Mouse (Mus musculus): ENCODE measurements around the gene Jph2.
A peak's percentile ranks its signal among the peaks of the same experiment; 100 is the strongest.

Jph2 gene

DNA sequence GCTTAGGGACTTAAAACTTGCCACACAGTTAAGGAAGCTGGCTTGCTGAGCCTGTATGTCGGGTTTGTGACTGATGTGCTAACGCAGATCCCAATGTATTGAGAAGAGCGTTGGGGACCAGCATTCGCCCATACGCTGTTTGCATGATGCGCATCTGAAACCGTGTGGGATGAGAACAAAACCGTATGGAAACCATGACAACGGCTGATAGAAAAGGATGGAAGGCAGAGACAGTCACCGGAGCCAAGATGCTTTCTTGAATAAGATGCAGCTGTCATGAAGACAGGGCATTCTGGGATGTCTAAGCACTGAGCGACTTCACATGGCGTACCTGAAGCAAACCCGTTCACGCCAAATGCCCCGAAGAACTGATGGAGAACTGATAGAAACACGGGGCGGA, 88.4 kb downstream of the Jph2 start:
- DNase-seq (ENCODE audit: low spot score) = no peak

DNA sequence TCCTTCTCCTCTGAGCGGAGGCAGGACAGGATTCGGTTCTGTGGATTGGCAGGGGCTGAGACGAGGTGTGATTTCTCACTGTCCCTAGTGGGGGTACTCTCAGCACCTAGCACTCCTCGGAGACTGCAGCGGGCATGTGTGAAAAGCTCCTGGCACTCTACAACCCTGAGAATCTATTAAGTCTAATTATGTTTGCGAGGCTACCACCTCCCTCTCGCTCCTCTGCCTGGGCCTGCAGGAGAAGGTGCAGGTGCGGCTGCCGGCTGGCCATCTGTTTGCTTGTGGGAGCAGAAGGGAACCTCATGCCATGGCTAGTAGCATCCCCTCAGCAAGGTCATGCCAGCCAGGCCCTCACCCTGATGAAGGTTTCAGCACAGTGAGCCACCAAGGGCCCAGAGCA, 94.8 kb downstream of the Jph2 start:
- no peak for DNase-seq (ENCODE audit: low spot score)

DNA sequence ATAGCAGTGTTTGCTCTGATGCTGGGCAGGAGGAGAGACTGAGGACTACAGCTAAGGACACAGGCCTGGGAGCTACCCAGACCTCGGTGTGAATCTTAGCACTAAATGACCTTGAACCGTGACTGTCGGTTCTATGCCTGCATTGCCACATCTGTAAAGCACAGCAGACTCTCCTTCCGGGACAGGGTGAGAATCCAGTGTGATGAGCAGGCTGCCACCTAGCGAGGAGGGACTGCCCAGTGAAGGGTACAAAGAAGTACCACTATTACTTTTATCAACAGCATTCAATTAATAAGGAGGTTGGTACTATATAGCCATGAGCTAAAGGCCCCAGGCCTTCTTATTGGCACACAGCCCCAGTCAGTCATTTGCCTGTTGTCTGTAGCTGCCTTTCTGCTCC, 96.2 kb downstream of the Jph2 start:
- no peak for DNase-seq (ENCODE audit: low spot score)

DNA sequence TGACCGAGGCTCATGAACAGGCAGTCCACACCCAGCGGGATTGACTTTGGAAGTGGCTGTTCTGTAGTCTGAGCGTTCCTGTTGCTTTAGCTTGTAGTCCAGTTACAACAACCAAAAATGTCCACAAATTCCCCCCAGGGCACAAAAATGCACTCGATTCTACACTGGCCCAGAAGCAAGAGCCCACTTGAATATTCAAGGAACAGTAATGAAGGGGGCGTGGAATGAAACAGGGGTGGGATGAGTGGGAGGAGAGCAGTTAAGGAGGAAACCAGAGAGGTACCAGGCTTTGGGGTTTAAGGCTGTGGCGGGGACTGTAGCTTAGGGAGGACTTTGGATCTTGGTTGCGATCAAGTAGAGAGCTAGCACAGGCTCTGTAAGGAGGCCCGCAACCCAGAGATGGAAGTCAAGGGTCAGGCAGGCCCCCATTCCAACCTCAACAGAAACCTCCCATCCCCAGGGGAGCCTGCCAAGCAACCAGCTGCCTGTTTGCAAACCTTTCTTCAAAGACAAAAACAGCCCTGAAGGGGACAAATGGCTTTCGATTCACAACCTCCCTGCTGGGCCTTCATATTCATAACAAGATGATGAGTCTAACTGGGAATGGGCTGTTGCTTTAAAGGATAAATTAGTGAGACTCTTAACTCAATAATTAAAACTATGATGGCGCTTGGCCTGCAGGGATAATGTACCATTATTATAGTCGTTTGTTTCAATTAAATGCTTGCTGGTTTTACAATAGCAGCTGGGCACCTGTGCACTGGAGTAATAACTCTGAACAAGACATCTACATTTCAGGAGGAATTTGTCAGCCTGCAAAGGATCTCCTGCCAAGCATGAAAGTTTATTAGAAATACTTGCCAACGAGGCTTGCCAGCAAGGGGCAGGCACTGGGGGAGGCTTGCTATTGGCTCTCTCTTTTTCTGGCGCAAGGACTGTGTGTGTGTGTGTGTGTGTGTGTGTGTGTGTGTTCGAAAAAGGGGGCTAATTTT, 97.4 kb downstream of the Jph2 start:
- peak; percentile 30 for DNase-seq (ENCODE audit: low spot score)

DNA sequence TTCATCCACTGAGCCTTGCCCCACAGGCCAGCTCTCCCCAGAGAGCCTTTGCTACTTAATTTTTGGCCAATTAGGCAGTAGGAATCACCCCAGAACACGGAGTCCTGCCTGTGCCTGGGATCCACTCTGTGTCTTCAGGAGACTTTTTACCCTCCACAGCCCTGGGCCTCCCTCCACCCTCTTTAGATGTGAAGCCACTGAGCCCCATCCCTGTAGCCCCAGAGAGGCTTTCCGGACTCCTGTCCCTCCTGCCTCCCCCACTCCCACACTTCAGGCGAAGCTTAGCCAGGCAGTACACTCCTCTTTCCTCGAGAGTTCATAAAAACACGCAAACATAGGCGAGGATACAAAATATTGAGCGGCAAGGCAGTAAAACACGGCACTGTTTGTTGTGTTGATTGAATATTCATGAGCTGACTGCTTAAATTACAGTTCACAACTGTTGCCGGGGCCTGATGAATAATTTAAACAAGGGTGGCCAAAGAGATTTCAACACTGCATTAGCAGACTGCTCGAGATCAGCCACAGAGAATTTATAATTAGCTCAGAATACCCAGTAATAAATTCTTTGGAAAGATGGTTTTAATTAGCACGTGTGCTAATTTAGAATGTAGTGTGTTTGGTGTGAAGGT, 100.7 kb downstream of the Jph2 start:
- DNase-seq (ENCODE audit: low spot score) = no peak

DNA sequence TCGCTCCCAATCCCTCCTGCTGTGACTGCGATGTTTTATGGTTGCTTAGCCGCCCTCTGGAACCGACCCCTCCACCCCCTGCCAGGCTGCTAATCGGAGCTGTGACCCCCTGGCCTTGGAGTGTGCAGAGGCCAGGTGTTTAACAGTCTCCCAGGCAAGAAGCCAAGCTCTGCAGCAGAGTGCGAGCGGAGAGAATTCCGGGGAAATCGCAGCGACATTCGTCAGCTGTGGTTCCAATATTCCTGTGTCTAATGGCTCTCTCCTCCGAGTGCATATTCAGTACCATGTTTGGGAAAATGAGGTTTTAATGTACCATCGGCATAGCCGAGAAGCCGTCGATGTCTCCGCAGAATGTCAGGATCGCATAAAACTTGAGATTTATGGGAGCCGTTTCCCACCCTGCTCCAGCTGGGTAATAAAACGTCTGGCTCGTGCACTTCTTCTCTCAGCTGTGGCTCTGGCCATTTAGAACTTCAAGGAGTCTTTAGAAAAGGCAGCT, 108.9 kb downstream of the Jph2 start:
- DNase-seq (ENCODE audit: low spot score) = peak; percentile 74

Data from embryo, embryonic 10 days (tissue).